Mouse (Mus musculus): ENCODE measurements around the gene Gm9803.

GRCm38 (mm10) chr10:43480227-43480849 lies 43.5 kb upstream of the Gm9803 start:
- TF ChIP-seq CTCF (IDR thresholded peaks at IDR 0.05; ENCODE audit: borderline replicate concordance, insufficient read depth, low read depth, low read length) (no peak), POLR2A (IDR thresholded peaks at IDR 0.05; ENCODE audit: borderline replicate concordance, insufficient read depth, low read length) (no peak)

All from cerebellum, adult 2 months (tissue).